Mouse (Mus musculus): ENCODE measurements around the gene Gm7544. TPM values are rescaled to one million over a fixed set of nuclear protein-coding genes. Genes with fewer than 3 reads are reported as not detected.
"Not testable (repeated sequence)": the region's sequence is repeated elsewhere in the genome, so short reads cannot be mapped to it uniquely, and the experiment has no call there.

Gm7544 gene
- total RNA-seq (2015) (not detected in 2 replicates), total RNA-seq (2017) (not detected in 2 replicates)

DNA sequence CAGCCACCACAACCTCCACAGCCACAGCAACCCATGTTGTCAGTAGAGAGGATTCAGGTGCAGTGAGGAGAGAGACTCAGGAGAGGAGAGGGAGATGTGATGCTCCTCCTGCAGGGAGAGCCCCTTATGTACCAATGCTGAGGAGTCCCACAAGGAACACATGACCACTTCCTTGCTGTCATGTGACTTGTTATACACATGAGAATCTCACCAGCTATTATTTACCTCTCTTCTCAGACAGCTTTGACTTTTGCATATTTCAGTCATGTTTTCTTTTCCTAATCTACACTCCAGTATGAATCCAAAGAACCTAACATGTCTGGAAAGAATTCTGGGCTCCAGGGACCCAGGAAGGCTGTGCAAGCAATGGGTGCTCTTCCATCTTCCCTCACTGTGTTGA, at the start of gene Gm7544:
Gene Gm7544, minus strand, starts transcription at position 101 of the 400 bp plus-strand sequence.
- not testable (repeated sequence) for ATAC-seq (replicated peaks; ENCODE audit: poor library complexity)

DNA sequence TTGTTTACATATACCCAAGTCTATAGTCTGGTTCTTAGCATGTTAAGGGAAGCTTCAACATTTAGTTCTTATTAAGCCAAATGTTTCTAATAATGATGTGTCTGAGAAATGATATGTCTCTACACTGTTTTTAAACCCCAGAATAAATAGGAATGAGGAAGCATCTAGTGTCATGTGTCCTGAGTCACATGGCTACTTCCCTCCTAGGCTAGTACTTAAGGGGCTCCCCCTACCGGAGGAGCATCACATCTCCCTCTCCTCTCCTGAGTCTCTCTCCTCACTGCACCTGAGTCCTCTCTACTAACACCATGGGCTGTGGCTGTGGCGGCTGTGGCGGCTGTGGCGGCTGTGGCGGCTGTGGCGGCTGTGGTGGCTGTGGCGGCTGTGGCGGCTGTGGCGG, 44.5 kb upstream of the Gm7544 start, which contains the start of gene Gm47959:
Gene Gm47959, plus strand, starts transcription at position 243 of the 400 bp plus-strand sequence.
- ATAC-seq (replicated peaks; ENCODE audit: poor library complexity) = not testable (repeated sequence)

DNA sequence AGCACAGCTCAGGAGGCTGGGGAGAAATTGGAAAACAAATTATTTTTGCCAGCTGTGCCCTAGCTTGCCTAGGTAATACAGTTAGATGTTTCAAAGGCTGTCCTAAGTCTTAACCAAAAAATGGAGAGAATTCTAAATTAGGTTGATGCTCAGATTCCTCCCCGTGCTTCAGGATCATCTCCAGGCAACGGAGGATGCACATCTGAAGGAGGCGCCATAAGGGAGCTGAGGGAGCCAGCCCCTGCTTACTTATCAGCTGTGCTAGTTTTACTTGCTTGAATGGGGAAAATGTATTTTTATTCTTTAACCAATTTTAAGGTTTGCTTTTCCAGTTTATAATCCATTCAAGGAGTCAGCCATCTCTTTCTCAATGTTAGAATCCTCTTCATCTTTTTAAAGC, 38.1 kb upstream of the Gm7544 start:
- no peak for ATAC-seq (replicated peaks; ENCODE audit: poor library complexity)

DNA sequence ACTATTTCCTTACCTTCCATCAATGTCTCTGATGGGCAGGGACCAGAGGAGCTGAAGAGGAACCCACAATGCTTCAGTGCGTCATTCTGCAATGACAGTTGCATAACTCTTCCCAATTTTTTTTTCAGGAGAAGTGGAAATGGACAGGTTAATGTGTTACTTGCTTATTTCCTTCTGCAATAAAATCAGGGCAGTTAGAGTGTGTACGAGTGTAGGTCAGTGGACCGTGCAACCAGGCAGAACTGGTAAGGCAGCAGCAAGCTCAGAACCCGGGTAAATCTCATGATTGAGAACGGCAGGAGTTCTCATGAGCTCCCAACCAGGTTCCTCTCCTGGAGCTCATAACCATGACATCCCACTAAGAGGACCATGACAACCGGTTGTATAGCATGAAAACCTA, 36.3 kb upstream of the Gm7544 start:
- ATAC-seq (replicated peaks; ENCODE audit: poor library complexity) = no peak

DNA sequence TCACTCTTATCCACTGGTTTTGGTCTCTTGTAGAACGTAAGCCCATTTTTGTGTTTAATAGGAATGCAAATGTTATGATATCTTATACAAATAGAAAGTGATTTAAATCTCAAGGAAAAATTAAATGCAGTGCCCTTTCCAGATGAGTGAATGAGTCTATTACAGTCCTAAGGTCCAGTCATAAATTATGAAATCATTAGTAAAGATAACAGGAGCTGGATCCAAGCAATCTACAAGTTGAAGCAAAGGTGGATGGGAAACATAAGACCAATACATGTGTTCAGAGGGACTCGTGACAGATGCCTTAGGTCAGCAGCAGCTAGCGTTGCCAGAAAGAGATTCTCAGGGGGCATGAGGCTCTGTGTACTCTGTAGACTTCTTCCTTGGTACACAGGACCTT, 35.8 kb upstream of the Gm7544 start:
- no peak for ATAC-seq (replicated peaks; ENCODE audit: poor library complexity)

DNA sequence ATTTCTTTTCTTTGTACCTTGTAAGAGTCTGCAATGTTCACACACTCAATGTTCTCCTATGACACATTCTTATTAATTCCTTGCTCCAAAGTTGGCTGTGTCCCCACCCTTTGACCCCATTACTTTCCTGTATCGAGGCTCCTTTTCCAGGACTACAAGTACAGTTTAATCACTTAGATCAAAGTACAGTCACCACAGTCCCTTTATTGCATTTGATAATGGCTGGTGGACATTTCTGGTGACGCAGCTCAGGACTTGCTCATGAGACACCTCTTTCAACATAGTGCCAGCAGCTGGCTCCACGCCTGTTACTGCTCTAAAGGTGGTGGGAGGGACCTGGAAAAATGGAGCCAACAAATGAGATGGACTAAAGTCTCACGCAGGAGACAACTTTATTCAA, 35.2 kb upstream of the Gm7544 start:
- no peak for ATAC-seq (replicated peaks; ENCODE audit: poor library complexity)

DNA sequence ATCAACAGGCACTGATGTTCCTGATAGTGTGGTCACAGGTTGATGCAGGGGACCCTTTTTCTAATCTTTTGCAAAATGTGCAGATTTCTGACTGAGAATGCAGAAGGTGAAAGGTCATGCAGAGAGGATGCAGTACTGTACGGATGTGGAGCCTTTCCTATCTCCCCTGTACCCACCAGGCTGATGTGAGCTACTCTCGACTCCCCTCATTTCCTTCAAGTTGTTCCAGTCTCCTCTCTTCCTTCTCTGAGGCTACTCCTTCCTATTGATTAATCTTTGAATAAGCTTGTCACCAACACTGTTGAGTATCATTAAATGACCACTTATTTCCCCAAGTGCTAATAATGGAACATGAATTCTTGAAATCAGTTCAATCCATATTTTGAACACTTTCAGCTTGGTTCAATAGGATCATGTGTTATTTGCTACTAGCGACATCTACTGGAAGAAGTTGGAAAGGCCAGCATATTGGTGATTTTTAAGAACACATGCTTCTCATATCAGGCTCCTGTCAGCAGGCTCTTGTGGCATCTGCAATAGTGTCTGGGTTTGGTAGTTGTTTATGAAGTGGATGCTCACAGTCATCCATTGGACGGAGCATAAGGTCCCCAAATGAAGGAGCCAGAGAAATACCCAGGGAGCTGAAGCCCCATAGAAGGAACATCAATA, 31.9 kb upstream of the Gm7544 start:
- peak; percentile 65 for ATAC-seq (replicated peaks; ENCODE audit: poor library complexity)

DNA sequence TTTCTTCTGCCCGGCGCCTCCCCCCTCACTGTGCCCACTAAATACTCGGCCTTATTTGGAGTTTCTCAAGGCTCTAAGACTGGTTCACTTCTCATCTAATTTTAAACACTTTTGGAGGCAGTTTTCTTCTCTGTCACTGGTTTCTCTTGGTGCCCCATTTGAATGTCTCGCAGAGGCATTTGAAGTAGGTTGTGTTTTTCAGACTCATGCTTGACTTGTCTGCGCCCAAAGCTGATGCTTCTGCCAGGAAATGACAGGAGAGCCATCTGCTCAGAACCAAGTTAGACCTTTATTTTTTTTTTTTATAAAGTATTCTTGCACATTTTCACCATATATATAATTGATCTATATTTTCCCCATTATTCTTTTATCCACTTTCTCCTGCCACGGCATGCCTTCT, 30.9 kb upstream of the Gm7544 start:
- no peak for ATAC-seq (replicated peaks; ENCODE audit: poor library complexity)

DNA sequence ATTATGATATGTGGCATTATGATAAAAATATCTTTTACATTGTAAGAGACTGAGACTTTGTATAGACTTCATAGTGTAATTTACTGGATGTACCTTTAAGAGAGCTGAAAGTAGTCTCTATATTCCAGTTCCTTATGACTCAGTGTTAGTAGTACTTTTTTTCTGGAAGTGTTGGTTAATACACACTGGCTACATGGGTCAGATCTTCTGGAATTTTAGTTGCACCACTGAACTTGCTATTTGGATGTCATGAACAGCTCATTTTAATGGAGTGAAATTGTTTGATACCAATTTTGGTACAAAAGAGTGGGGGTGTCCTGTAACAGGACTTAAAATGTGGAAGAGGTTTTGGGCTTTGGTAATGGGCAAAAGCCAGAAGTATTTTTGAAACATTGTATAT, 22.0 kb upstream of the Gm7544 start:
- no peak for ATAC-seq (replicated peaks; ENCODE audit: poor library complexity)

DNA sequence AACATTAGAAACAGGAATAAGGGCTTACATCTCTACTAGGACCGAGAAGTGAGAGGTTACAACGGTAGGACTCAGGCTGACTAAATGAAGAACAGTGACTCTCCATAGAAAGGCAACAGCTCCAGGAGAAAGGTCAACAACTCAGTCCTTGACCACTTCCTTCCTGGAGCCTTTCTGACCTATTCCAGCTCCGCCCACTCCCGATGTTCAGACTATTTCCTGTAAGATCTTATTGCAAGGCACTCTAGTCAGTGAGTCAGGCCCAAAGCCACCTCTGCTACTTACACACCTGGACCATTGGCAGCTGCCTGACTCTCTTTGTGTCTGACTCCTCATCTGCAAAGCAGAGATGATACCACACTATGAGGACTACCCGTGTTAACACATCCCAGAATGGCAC, 19.9 kb upstream of the Gm7544 start:
- ATAC-seq (replicated peaks; ENCODE audit: poor library complexity) = no peak

DNA sequence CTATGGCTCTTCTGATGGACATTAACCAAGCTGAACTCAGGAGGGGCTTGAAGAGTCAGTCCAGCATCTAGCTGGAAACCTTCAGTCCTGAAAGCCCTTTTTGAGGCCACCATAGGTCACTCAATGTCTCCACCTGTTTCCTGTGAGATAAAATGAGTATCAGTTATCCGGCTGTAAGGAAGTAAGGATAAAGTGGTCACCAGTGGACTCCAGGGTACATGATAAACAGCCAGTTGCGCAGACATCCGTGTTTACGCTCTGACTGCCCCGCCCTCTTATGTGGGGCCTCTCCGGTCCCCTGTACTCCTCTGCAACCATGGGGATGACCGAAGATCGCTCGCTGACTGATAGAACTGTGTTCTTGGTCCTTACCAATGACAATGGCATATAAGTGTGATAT, 18.5 kb upstream of the Gm7544 start:
- no peak for ATAC-seq (replicated peaks; ENCODE audit: poor library complexity)

DNA sequence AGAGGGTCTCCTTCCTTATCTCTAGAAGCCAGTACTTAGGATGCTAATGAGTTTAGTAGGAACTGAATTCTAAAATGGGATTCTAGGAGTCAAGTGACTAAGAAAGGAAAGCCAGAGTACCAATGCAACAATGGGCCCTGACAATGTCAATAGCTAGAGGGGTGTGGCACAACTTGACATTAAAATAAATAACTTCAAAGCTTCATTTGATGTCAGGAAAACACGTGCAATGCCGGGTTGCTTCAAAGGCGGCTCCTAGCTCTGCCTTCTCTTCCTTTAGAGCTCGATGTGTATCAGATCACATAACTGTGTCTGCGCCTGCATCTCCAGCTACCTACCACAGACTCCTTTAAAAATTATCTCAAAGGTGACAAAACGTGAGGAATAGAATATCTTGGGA, 18.1 kb upstream of the Gm7544 start:
- ATAC-seq (replicated peaks; ENCODE audit: poor library complexity) = no peak

DNA sequence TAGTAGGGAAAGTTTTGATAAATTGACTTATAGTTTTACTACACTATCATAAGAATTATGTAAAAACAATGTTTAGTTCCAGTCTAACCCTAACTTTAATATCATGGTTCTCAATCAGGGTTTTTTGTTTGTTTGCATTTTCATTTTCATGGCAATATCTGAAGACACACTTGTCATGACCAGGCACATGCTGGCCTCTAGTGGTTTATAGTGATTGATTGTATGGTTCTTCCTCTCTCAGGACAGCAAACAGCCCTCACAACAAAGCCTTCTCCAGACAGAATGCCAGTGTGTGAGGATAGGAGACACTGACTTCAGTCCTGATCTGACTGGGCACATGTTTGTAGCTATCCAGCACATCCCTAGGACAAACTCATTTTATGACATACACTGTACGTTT, 17.4 kb upstream of the Gm7544 start:
- ATAC-seq (replicated peaks; ENCODE audit: poor library complexity) = no peak

DNA sequence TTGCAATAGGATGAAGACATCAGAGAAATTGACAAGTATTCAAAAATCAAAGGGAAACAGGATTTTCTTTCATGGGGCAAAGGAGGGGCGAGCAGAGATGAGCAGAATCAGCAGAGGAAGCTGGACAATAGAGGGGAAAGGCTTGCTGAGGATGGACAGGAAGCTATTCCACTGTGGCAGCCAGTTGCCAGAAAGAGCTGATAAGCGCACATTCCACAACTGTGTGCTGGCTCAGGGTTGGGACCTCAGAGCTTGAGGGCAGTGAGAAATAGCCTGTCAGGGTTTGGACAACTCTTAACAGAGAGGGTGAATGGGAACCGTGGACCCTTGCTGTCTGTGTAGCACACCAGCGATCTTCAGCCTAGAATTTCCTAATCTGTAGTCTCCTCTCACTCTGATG, 16.2 kb upstream of the Gm7544 start:
- ATAC-seq (replicated peaks; ENCODE audit: poor library complexity) = no peak

DNA sequence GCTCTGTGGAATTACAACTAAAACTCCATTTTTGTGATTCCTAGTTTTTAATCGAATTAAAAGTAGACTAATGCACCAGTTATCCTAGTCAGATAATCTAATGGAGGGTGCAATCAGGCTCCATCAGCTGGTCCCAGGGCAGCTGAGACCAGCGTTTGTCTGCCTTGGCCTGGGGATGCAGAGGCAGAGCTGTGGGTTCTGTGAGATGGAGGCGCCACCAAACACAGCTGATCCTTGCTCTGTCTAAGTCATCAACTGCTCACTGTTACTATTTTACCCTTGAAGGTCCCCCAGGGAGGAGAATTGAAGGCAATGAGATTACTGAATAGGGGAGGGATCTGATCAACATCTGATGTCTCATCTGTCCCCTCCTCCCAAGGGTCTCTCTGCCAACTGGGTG, 10.6 kb upstream of the Gm7544 start:
- no peak for ATAC-seq (replicated peaks; ENCODE audit: poor library complexity)

DNA sequence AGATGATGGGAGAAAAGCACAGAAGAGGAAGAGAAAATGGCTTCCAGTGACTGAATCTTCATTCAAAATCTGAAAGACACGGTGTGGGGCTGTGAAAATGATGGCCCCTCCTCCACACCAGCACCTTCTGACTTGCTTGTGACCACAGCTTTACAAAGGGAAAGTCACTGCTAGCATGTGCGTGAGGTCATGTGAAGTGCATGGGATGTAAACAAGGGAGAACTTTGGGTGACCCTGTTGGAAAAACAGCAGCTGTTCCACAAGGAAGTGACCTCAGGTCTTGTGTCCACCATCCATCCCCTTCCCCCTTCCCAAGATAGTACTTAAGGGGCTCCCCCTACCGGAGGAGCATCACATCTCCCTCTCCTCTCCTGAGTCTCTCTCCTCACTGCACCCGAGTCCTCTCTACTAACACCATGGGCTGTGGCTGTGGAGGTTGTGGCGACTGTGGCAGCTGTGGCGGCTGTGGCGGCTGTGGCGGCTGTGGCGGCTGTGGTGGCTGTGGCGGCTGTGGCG, 4.1 kb upstream of the Gm7544 start, which contains the start of gene Gm47955:
Gene Gm47955, plus strand, starts transcription at position 417 of the 516 bp plus-strand sequence.
- ATAC-seq (replicated peaks; ENCODE audit: poor library complexity) = no peak

DNA sequence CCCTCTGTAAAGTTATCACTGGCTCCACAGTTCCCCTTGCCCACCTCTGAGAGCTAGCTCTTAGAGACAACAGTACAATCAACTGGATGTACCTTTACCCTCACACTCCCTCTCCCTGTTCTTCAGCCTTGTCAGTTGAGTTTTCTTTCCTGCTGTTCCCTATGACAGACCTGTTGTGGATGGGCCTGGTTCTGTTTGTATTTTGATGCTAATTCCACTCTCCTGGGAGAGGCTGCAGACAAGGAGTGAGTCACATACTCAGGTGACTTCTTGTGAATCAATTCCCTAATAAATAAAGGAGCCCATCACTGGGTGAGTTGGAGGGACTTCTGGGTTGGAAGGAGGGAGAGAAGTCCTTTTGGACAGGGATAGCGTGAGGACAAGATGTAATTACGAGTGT, 7.2 kb downstream of the Gm7544 start:
- no peak for ATAC-seq (replicated peaks; ENCODE audit: poor library complexity)

DNA sequence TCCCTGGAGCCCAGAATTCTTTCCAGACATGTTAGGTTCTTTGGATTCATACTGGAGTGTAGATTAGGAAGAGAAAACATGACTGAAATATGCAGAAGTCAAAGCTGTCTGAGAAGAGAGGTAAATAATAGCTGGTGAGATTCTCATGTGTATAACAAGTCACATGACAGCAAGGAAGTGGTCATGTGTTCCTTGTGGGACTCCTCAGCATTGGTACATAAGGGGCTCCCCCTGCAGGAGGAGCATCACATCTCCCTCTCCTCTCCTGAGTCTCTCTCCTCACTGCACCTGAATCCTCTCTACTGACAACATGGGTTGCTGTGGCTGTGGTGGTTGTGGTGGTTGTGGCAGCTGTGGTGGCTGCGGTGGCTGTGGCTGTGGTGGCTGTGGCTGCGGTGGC, 9.8 kb downstream of the Gm7544 start:
- ATAC-seq (replicated peaks; ENCODE audit: poor library complexity) = not testable (repeated sequence)

DNA sequence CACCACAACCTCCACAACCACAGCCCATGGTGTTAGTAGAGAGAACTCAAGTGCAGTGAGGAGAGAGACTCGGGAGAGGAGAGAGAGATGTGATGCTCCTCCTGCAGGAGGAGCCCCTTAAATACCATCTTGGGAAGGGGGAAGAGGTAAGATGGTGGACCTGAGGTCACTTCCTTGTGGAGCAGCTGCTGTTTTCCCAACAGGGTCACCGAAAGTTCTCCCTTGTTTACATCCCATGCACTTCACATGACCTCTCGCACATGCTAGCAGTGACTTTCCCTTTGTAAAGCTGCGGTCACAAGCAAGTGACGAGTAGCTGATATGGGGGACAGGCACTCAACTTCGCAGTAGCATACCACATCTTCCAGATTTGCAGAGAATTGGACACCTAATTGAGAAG, 12.5 kb downstream of the Gm7544 start, which contains the start of gene A030003K21Rik:
Gene A030003K21Rik, minus strand, starts transcription at position 94 of the 400 bp plus-strand sequence.
- ATAC-seq (replicated peaks; ENCODE audit: poor library complexity) = not testable (repeated sequence)

DNA sequence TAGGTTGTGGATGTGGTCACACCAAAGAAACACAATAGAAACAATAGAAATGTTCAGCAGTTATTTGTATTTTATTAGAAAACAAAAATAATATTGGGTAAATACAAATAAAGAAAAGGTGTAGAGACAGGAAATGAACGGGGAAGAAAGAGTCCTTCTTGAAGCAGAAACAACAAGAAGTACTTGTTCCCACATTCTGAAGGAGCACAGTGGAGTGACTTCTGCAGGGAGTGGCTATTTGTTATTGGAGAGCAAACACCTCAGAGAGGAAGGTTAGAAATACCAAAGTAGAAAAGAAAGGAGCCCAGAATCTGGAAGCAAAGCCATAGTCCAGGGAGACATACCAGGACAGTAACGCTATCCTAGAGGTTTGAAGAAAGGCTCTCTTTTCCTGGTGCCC, 13.3 kb downstream of the Gm7544 start:
- not testable (repeated sequence) for ATAC-seq (replicated peaks; ENCODE audit: poor library complexity)

DNA sequence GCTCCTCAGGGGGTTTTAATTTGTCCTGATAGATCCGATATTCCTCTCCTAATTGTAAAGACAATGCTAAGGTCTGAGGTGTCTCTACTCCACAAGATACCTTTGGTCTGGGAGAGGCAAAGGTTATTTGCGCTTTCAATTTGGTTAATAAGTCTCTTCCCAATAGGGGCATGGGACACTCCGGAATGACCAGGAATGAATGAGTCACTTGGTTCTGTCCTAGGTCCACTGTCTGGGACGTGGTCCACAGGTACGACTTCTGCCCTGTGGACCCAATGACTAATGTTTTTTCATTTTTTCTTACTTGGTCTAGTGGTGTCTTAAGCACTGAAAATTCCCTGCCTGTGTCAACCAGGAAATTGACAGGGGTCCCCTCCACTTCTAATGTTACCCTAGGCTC, 17.1 kb downstream of the Gm7544 start:
- ATAC-seq (replicated peaks; ENCODE audit: poor library complexity) = no peak

DNA sequence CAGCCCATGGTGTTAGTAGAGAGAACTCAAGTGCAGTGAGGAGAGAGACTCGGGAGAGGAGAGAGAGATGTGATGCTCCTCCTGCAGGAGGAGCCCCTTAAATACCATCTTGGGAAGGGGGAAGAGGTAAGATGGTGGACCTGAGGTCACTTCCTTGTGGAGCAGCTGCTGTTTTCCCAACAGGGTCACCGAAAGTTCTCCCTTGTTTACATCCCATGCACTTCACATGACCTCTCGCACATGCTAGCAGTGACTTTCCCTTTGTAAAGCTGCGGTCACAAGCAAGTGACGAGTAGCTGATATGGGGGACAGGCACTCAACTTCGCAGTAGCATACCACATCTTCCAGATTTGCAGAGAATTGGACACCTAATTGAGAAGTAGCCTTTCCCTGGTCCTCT, 24.5 kb downstream of the Gm7544 start, which contains the start of gene Gm6217:
Gene Gm6217, minus strand, starts transcription at position 74 of the 400 bp plus-strand sequence.
- ATAC-seq (replicated peaks; ENCODE audit: poor library complexity) = not testable (repeated sequence)

DNA sequence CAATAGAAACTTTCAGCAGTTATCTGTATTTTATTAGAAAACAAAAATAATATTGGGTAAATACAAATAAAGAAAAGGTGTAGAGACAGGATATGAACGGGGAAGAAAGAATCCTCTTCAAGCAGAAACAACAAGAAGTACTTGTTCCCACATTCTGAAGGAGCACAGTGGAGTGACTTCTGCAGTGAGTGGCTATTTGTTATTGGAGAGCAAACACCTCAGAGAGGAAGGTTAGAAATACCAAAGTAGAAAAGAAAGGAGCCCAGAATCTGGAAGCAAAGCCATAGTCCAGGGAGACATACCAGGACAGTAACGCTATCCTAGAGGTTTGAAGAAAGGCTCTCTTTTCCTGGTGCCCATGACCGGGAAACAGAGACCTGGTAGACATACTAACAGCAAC, 25.3 kb downstream of the Gm7544 start:
- not testable (repeated sequence) for ATAC-seq (replicated peaks; ENCODE audit: poor library complexity)
